Mouse (Mus musculus): ENCODE measurements around the gene Bbx. TPM values are rescaled to one million over a fixed set of nuclear protein-coding genes. Genes with fewer than 3 reads are reported as not detected.
A peak's percentile ranks its signal among the peaks of the same experiment; 100 is the strongest.

The Bbx gene
- total RNA-seq, 1 experiment = 31.2 TPM

DNA sequence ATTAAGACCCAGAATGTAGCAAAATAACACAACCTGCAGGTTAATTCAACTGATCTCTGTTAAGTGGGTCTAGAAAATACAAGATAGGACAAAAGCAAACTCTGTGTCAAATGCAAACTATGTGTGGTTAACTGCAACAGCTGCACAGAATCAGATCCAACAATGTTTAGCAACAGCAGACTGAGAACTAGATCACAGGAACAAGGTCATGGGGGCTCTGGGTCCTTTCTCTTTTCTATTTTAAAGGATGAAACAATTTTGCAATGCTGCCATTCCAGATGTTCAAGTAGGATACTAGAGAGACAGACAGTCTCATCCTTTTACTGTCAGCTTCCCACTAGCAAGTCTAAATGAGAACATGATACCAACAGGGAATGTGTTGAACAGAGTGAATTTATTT is 170.4 kb downstream of the Bbx start:
- in situ Hi-C loops (cut with MboI; ENCODE audit: low sequenced_read_pairs in 2 of 2, unreplicated experiment in 2 of 2) = loop anchor here in 1 of 2 experiments (25.0 kb wide), 1 partner anchor 476 kb away; no protein-coding TSS in a partner anchor
- Histone ChIP-seq H3K4me3 (ENCODE audit: insufficient read depth in 1 of 2, low read depth in 1 of 2, low read length in 2 of 2, poor library complexity in 1 of 2, severe bottlenecking in 1 of 2) (no peak overlapping the region), H3K4me1 (ENCODE audit: control insufficient read depth in 2 of 2, insufficient read depth in 2 of 2, low read length in 2 of 2, poor library complexity in 1 of 2) (no peaks in the 10 kb centered on the region), H3K27ac (ENCODE audit: insufficient read depth, low read depth, low read length, poor library complexity, severe bottlenecking) (no peak overlapping the region), H3K9me3 (ENCODE audit: control insufficient read depth, insufficient read depth, low read depth, low read length) (no peaks in the 10 kb centered on the region), H3K36me3 (ENCODE audit: control insufficient read depth, insufficient read depth, low read length, poor library complexity, severe bottlenecking) (no peaks in the 10 kb centered on the region; the same call in 1 of the 2 replicates), H3K9ac (ENCODE audit: insufficient read depth, low read depth, low read length, poor library complexity, severe bottlenecking) (no peak overlapping the region)
- TF ChIP-seq ZNF384 (IDR thresholded peaks at IDR 0.05; ENCODE audit: low read depth, low read length) (no peak), HCFC1 (IDR thresholded peaks at IDR 0.05; ENCODE audit: borderline replicate concordance, insufficient read depth, low read length) (no peak), CHD2 (IDR thresholded peaks at IDR 0.05; ENCODE audit: low read depth, low read length) (no peak), ZC3H11A (IDR thresholded peaks at IDR 0.05; ENCODE audit: borderline replicate concordance, low read depth, low read length) (no peak), MAFK (IDR thresholded peaks at IDR 0.05; ENCODE audit: insufficient read depth, low read depth, low read length) (no peak)
- no peak for DNase-seq (ENCODE audit: low read depth, low spot score)

DNA sequence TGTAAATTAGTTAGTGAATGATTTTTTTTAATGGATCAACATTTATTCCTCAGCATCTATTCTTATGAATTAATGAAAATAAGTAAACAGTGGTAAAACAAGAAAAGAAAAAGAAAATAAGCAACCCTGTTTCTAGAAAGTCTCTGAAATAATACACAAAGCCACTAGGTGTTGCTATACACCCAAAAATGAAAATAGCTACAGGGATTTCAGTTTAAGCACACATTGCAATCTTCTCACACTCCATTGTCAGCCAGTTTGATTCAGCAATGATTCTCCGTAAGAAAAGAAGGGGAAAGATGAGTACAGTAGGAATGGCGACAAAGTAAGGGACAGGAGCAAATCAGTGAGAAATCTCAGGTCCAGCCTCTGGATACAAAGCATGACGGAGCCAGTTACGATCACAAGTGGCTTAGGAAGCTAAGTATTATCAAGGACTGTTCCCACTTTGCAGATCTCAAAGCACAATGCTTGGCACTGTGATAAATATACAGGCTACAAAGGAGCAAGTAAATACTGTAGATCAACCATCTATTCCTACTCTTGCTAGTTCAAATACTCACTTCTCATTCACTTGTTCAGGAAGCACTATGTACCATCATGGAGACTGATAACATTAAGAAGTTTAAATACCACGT is 177.5 kb downstream of the Bbx start:
- Histone ChIP-seq H3K4me3 (ENCODE audit: insufficient read depth in 1 of 2, low read depth in 1 of 2, low read length in 2 of 2, poor library complexity in 1 of 2, severe bottlenecking in 1 of 2) (no peak overlapping the region), H3K36me3 (ENCODE audit: control insufficient read depth, insufficient read depth, low read length, poor library complexity, severe bottlenecking) (no peaks in the 10 kb centered on the region), H3K9me3 (ENCODE audit: control insufficient read depth, insufficient read depth, low read depth, low read length) (no peaks in the 10 kb centered on the region), H3K27ac (ENCODE audit: insufficient read depth, low read depth, low read length, poor library complexity, severe bottlenecking) (no peak overlapping the region), H3K9ac (ENCODE audit: insufficient read depth, low read depth, low read length, poor library complexity, severe bottlenecking) (no peak overlapping the region), H3K4me1 (ENCODE audit: control insufficient read depth in 2 of 2, insufficient read depth in 2 of 2, low read length in 2 of 2, poor library complexity in 1 of 2) (no peaks in the 10 kb centered on the region)
- no peak for TF ChIP-seq MAFK (IDR thresholded peaks at IDR 0.05; ENCODE audit: insufficient read depth, low read depth, low read length)
- TF ChIP-seq CHD2 (IDR thresholded peaks at IDR 0.05; ENCODE audit: low read depth, low read length) = no peak
- TF ChIP-seq ZNF384 (IDR thresholded peaks at IDR 0.05; ENCODE audit: low read depth, low read length) = no peak
- 0 out of 2 replicates have a peak, but pooled peaks have one; percentile 16 for TF ChIP-seq ZC3H11A (IDR thresholded peaks at IDR 0.05; ENCODE audit: borderline replicate concordance, low read depth, low read length)
- no peak for TF ChIP-seq HCFC1 (IDR thresholded peaks at IDR 0.05; ENCODE audit: borderline replicate concordance, insufficient read depth, low read length)
- DNase-seq (ENCODE audit: low read depth, low spot score) = peak; percentile 8
- in situ Hi-C loops (cut with MboI; ENCODE audit: low sequenced_read_pairs in 2 of 2, unreplicated experiment in 2 of 2) = loop anchor here in 1 of 2 experiments (25.0 kb wide), 1 partner anchor 483 kb away; no protein-coding TSS in a partner anchor

- DNase-seq (ENCODE audit: low read depth, low spot score) = no peak
- Histone ChIP-seq H3K9me3 (ENCODE audit: control insufficient read depth, insufficient read depth, low read depth, low read length) (no peaks in the 10 kb centered on the region), H3K9ac (ENCODE audit: insufficient read depth, low read depth, low read length, poor library complexity, severe bottlenecking) (no peak overlapping the region), H3K4me1 (ENCODE audit: control insufficient read depth in 2 of 2, insufficient read depth in 2 of 2, low read length in 2 of 2, poor library complexity in 1 of 2) (no peaks in the 10 kb centered on the region), H3K36me3 (ENCODE audit: control insufficient read depth, insufficient read depth, low read length, poor library complexity, severe bottlenecking) (no peaks in the 10 kb centered on the region), H3K27ac (ENCODE audit: insufficient read depth, low read depth, low read length, poor library complexity, severe bottlenecking) (no peak overlapping the region), H3K4me3 (ENCODE audit: insufficient read depth in 1 of 2, low read depth in 1 of 2, low read length in 2 of 2, poor library complexity in 1 of 2, severe bottlenecking in 1 of 2) (no peak overlapping the region)
- no peak for TF ChIP-seq ZNF384 (IDR thresholded peaks at IDR 0.05; ENCODE audit: low read depth, low read length)
- TF ChIP-seq MAFK (IDR thresholded peaks at IDR 0.05; ENCODE audit: insufficient read depth, low read depth, low read length) = no peak
- no peak for TF ChIP-seq HCFC1 (IDR thresholded peaks at IDR 0.05; ENCODE audit: borderline replicate concordance, insufficient read depth, low read length)
- no peak for TF ChIP-seq CHD2 (IDR thresholded peaks at IDR 0.05; ENCODE audit: low read depth, low read length)
- TF ChIP-seq ZC3H11A (IDR thresholded peaks at IDR 0.05; ENCODE audit: borderline replicate concordance, low read depth, low read length) = no peak
- in situ Hi-C loops (cut with MboI; ENCODE audit: low sequenced_read_pairs in 2 of 2, unreplicated experiment in 2 of 2) = loop anchor here in 1 of 2 experiments (25.0 kb wide), 1 partner anchor 486 kb away; no protein-coding TSS in a partner anchor
Measured at GRCm38 (mm10) chr16:50251417-50251975, 180.7 kb downstream of the Bbx start.

GRCm38 (mm10) chr16:50250469-50250868 is 181.7 kb downstream of the Bbx start:
- H3K27ac ChIP-seq (ENCODE audit: insufficient read depth, low read depth, low read length, poor library complexity, severe bottlenecking) = no peak overlapping the region
- H3K9ac ChIP-seq (ENCODE audit: insufficient read depth, low read depth, low read length, poor library complexity, severe bottlenecking) = no peak overlapping the region
- H3K36me3 ChIP-seq (ENCODE audit: control insufficient read depth, insufficient read depth, low read length, poor library complexity, severe bottlenecking) = no peaks in the 10 kb centered on the region
- no peaks in the 10 kb centered on the region for H3K9me3 ChIP-seq (ENCODE audit: control insufficient read depth, insufficient read depth, low read depth, low read length)
- in situ Hi-C loops (cut with MboI; ENCODE audit: low sequenced_read_pairs in 2 of 2, unreplicated experiment in 2 of 2) = loop anchor here in 1 of 2 experiments (25.0 kb wide), 1 partner anchor 487 kb away; no protein-coding TSS in a partner anchor
- no peak overlapping the region for H3K4me3 ChIP-seq (ENCODE audit: insufficient read depth in 1 of 2, low read depth in 1 of 2, low read length in 2 of 2, poor library complexity in 1 of 2, severe bottlenecking in 1 of 2)
- DNase-seq (ENCODE audit: low read depth, low spot score) = no peak
- H3K4me1 ChIP-seq (ENCODE audit: control insufficient read depth in 2 of 2, insufficient read depth in 2 of 2, low read length in 2 of 2, poor library complexity in 1 of 2) = no peaks in the 10 kb centered on the region
- no peak for TF ChIP-seq HCFC1 (IDR thresholded peaks at IDR 0.05; ENCODE audit: borderline replicate concordance, insufficient read depth, low read length)
- TF ChIP-seq ZNF384 (IDR thresholded peaks at IDR 0.05; ENCODE audit: low read depth, low read length) = no peak
- TF ChIP-seq ZC3H11A (IDR thresholded peaks at IDR 0.05; ENCODE audit: borderline replicate concordance, low read depth, low read length) = no peak
- TF ChIP-seq MAFK (IDR thresholded peaks at IDR 0.05; ENCODE audit: insufficient read depth, low read depth, low read length) = no peak
- TF ChIP-seq CHD2 (IDR thresholded peaks at IDR 0.05; ENCODE audit: low read depth, low read length) = no peak
